11 mouse cellular contexts compared by ENCODE assay signal in genomic region chr8:78647000-78647656, GRCm38 (mm10).
DNase-seq lines count a peak whose midpoint lies in the region; ATAC-seq lines count a peak whose summit lies in the region.
"Had no signal": no experiment of that assay in that cellular context is flagged by ENCODE, and none has a peak within 500 bp of the region (broad histone marks: within the 10 kb centered on the region; RNA-seq: fewer than 3 reads in every experiment).

No protein-coding gene starts in this region.

- H3K4me2 ChIP-seq in heart, embryonic 16.5 days (ENCODE audit: low read depth, low read length): no peak overlapping the region

- H3K27me3 ChIP-seq in heart, embryonic 16.5 days (ENCODE audit: control insufficient read depth, insufficient read depth, low read length): no peaks in the 10 kb centered on the region

- no peak overlapping the region for H3K9ac ChIP-seq in heart, embryonic 16.5 days (ENCODE audit: low read length)

- peaks cover 4% of the 10 kb centered on the region for H3K9me3 ChIP-seq in heart, embryonic 16.5 days (replicated peaks; ENCODE audit: control insufficient read depth, low read length)

- H3K4me3 ChIP-seq in heart, embryonic 16.5 days (ENCODE audit: low read length): no peak overlapping the region
- H3K4me3 ChIP-seq: erythroblast, embryonic 14.5 days had no signal

- no peak for DNase-seq in heart, postnatal 4 days
- DNase-seq in right cerebral cortex, adult 2 months (ENCODE audit: low spot score in 2 of 2): peak; percentile 35 to 54
- DNase-seq in right cerebral cortex, postnatal 4 days: no peak
- DNase-seq in layer of hippocampus, postnatal 10 days (ENCODE audit: low spot score in 2 of 2): peak; percentile 28 to 32
- no peak for DNase-seq in kidney, postnatal 36 days
- DNase-seq: cerebellum, postnatal 36 days; lung, postnatal 10 days had no signal

- no peaks in the 10 kb centered on the region for H3K36me3 ChIP-seq in heart, embryonic 16.5 days (ENCODE audit: control insufficient read depth, insufficient read depth)

- 50% methylated on average over 8 of the region's 8 CpGs for WGBS in heart, embryonic 16.5 days

- ATAC-seq in heart, embryonic 16.5 days (replicated peaks; ENCODE audit: extremely low read depth, insufficient read depth, low FRiP score): no peak
- no peak for ATAC-seq in megakaryocyte, adult 5-6 weeks (ENCODE audit: poor library complexity, severe bottlenecking)
- ATAC-seq: hindbrain, embryonic 16.5 days had no signal

- H3K27ac ChIP-seq in heart, embryonic 16.5 days (ENCODE audit: low read length): peak overlapping the region; percentile 23; the same call in 1 of the 2 replicates

- peaks cover 12% of the 10 kb centered on the region for H3K4me1 ChIP-seq in heart, embryonic 16.5 days (ENCODE audit: control insufficient read depth, insufficient read depth, low read length)

Comparison
In these comparisons a context has a peak if more than half of its experiments do, and no peak if none do; other contexts are left out.
1. DNase-seq: peak in right cerebral cortex, adult 2 months (2 of 2) and layer of hippocampus, postnatal 10 days (2 of 2); none in heart, postnatal 4 days (single experiment), right cerebral cortex, postnatal 4 days (single experiment) and kidney, postnatal 36 days (0 of 2).